In the genomic region with DNA sequence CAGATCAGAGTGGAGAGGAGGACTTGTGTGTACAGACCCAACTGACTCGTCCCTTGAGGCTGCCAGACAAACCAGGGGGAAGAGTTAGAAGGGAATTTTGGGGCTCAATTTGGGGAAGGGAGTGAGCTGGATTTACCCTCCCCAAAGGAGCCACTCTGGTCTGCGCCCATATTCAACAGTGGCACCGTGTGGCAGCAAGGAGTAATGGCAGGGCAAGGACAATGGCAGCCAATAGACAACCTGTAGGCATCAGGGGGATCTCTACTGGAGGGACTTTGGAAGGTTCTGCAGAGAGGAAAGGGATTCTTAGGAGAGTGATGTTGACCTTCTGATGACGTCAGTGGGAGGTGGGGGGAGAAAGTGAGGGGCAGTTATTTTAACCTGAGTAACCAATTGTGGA, we compare ENCODE assay signal across 8 mouse cellular contexts.
DNase-seq lines count a peak whose midpoint lies in the region; ATAC-seq and TF ChIP-seq lines count a peak whose summit lies in the region.

No protein-coding gene starts in this region.

- no peak overlapping the region for H3K9ac ChIP-seq in heart, embryonic 12.5 days
- H3K9ac ChIP-seq in midbrain, postnatal 0 days (replicated peaks; ENCODE audit: low read length, poor library complexity, severe bottlenecking) = no peak overlapping the region
- no peak overlapping the region for H3K9ac ChIP-seq in midbrain, embryonic 15.5 days

- DNase-seq in heart, adult 11 months = peak; percentile 88
- DNase-seq in midbrain, postnatal 0 days (ENCODE audit: low spot score) = peak; percentile 21
- peak; percentile 20 for DNase-seq in brain, adult 2 months (ENCODE audit: low read depth, low spot score)
- no peak for DNase-seq in B cell, adult 2 months
- no peak for DNase-seq in c-Kit-positive CD71-positive TER-119-positive erythroid progenitor cells, embryonic 14.5 days (ENCODE audit: low spot score)

- WGBS in heart, embryonic 12.5 days = 23% methylated on average over 4 of the region's 4 CpGs
- WGBS in midbrain, postnatal 0 days = 31% methylated on average over 4 of the region's 4 CpGs
- whole genome bisulfite sequencing in midbrain, embryonic 15.5 days = 27% methylated on average over 4 of the region's 4 CpGs
- WGBS in olfactory bulb, adult 2 months = 19% methylated on average over 4 of the region's 4 CpGs

- ATAC-seq in heart, embryonic 12.5 days (ENCODE audit: insufficient number of reproducible peaks, low FRiP score) = no peak
- no peak for ATAC-seq in midbrain, postnatal 0 days (ENCODE audit: low FRiP score)
- no peak for ATAC-seq in midbrain, embryonic 15.5 days (replicated peaks)

- H3K4me3 ChIP-seq in heart, embryonic 12.5 days = no peak overlapping the region
- H3K4me3 ChIP-seq in midbrain, postnatal 0 days (ENCODE audit: low read depth, low read length) = no peak overlapping the region
- no peak overlapping the region for H3K4me3 ChIP-seq in midbrain, embryonic 15.5 days
- no peak overlapping the region for H3K4me3 ChIP-seq in olfactory bulb, adult 2 months (ENCODE audit: insufficient read depth, low read depth, low read length)

- peak; percentile 78 for TF ChIP-seq CTCF in midbrain, postnatal 0 days (IDR thresholded peaks at IDR 0.05)
- TF ChIP-seq CTCF in olfactory bulb, adult 2 months (IDR thresholded peaks at IDR 0.05; ENCODE audit: insufficient read depth, low read depth, low read length) = peak; percentile 55; the same call in 1 of the 2 replicates

- H3K27me3 ChIP-seq in heart, embryonic 12.5 days (replicated peaks) = 0 out of 2 replicates have a peak, but pooled peaks cover 8% of the 10 kb centered on the region
- H3K27me3 ChIP-seq in midbrain, postnatal 0 days (ENCODE audit: insufficient read depth, low read length) = 0 out of 2 replicates have a peak, but pooled peaks cover 3% of the 10 kb centered on the region
- H3K27me3 ChIP-seq in midbrain, embryonic 15.5 days (replicated peaks) = no peaks in the 10 kb centered on the region

- no peak overlapping the region for H3K27ac ChIP-seq in heart, embryonic 12.5 days (ENCODE audit: poor library complexity, severe bottlenecking)
- H3K27ac ChIP-seq in midbrain, postnatal 0 days (ENCODE audit: low read depth, low read length) = no peak overlapping the region
- no peak overlapping the region for H3K27ac ChIP-seq in midbrain, embryonic 15.5 days
- no peak overlapping the region for H3K27ac ChIP-seq in olfactory bulb, adult 2 months (ENCODE audit: insufficient read depth, low read depth, low read length)

- no peak overlapping the region for H3K4me2 ChIP-seq in heart, embryonic 12.5 days
- no peak overlapping the region for H3K4me2 ChIP-seq in midbrain, postnatal 0 days (ENCODE audit: low read depth, low read length, poor library complexity, severe bottlenecking)
- no peak overlapping the region for H3K4me2 ChIP-seq in midbrain, embryonic 15.5 days

- no peaks in the 10 kb centered on the region for H3K9me3 ChIP-seq in heart, embryonic 12.5 days (replicated peaks)
- H3K9me3 ChIP-seq in midbrain, postnatal 0 days (ENCODE audit: low read length) = no peaks in the 10 kb centered on the region
- H3K9me3 ChIP-seq in midbrain, embryonic 15.5 days = no peaks in the 10 kb centered on the region

- TF ChIP-seq POLR2A in olfactory bulb, adult 2 months (IDR thresholded peaks at IDR 0.05; ENCODE audit: insufficient read depth, low read depth, low read length) = no peak

- no peaks in the 10 kb centered on the region for H3K36me3 ChIP-seq in heart, embryonic 12.5 days
- no peaks in the 10 kb centered on the region for H3K36me3 ChIP-seq in midbrain, postnatal 0 days (ENCODE audit: insufficient read depth, low read length)
- no peaks in the 10 kb centered on the region for H3K36me3 ChIP-seq in midbrain, embryonic 15.5 days (replicated peaks)

- H3K4me1 ChIP-seq in heart, embryonic 12.5 days (replicated peaks) = no peaks in the 10 kb centered on the region; the same call in 1 of the 2 replicates
- no peaks in the 10 kb centered on the region for H3K4me1 ChIP-seq in midbrain, postnatal 0 days (ENCODE audit: insufficient read depth, low read length)
- no peaks in the 10 kb centered on the region for H3K4me1 ChIP-seq in midbrain, embryonic 15.5 days
- H3K4me1 ChIP-seq in olfactory bulb, adult 2 months (ENCODE audit: control insufficient read depth, insufficient read depth, low read length) = no peaks in the 10 kb centered on the region

Comparison
In these comparisons a context has a peak if more than half of its experiments do, and no peak if none do; other contexts are left out.
1. DNase-seq: peak in heart, adult 11 months (single experiment), midbrain, postnatal 0 days (single experiment) and brain, adult 2 months (single experiment); none in B cell, adult 2 months (0 of 2) and c-Kit-positive CD71-positive TER-119-positive erythroid progenitor cells, embryonic 14.5 days (single experiment).